Mouse (Mus musculus): ENCODE data around the gene Il12rb1. TPM values are rescaled to one million over a fixed set of nuclear protein-coding genes. Genes with fewer than 3 reads are reported as not detected.
A peak's percentile ranks its signal among the peaks of the same experiment; 100 is the strongest.

Il12rb1 gene
- total RNA-seq, 2 experiments from 2014 or later = 0.67 to 0.87 TPM

GRCm38 (mm10) chr8:70852595-70853231 is 44.5 kb downstream of the Il12rb1 start:
- no peak for DNase-seq

GRCm38 (mm10) chr8:70853863-70854262 is 45.6 kb downstream of the Il12rb1 start:
- no peak for DNase-seq

GRCm38 (mm10) chr8:70856028-70856427 is 47.8 kb downstream of the Il12rb1 start:
- DNase-seq = no peak

GRCm38 (mm10) chr8:70856541-70857197 is 48.4 kb downstream of the Il12rb1 start:
- DNase-seq = peak; percentile 88

GRCm38 (mm10) chr8:70857516-70857915 is 49.3 kb downstream of the Il12rb1 start:
- no peak for DNase-seq

- no peak for DNase-seq
These were observed 54.8 kb downstream of the Il12rb1 start, which contains the start of gene Kcnn1 for GRCm38 (mm10) chr8:70862824-70863641. Gene Kcnn1, minus strand, starts transcription at chr8:70863258.

- DNase-seq = peak; percentile 39
These were observed 55.9 kb downstream of the Il12rb1 start for GRCm38 (mm10) chr8:70863956-70864711.

- peak; percentile 44 for DNase-seq
These were observed 56.5 kb downstream of the Il12rb1 start for GRCm38 (mm10) chr8:70864712-70865221.

- peak; percentile 99 for DNase-seq
These were observed 57.2 kb downstream of the Il12rb1 start for GRCm38 (mm10) chr8:70865350-70866000.

- no peak for DNase-seq
These were observed 57.8 kb downstream of the Il12rb1 start for GRCm38 (mm10) chr8:70866001-70866520.

GRCm38 (mm10) chr8:70866566-70866965 is 58.3 kb downstream of the Il12rb1 start:
- no peak for DNase-seq

GRCm38 (mm10) chr8:70868559-70869198 is 60.4 kb downstream of the Il12rb1 start:
- peak; percentile 71 for DNase-seq

- DNase-seq = no peak
These were observed 60.9 kb downstream of the Il12rb1 start for GRCm38 (mm10) chr8:70869199-70869571.

- peak; percentile 86 for DNase-seq
These were observed 61.4 kb downstream of the Il12rb1 start for GRCm38 (mm10) chr8:70869601-70870041.

Small RNA genes within 50 kb of the gene (microRNA-seq; reads per million reads assigned to microRNA genes)
- gene Mir7240 = not detected

Other genes starting within 250 kb of the Il12rb1 start
- gene Isyna1, start 214.1 kb upstream of the Il12rb1 start, total RNA-seq (2021) = 10 to 100 TPM; 59.4 to 59.8 TPM
- 10 to 100 TPM; 92.0 to 96.9 TPM for gene Ssbp4, start 199.6 kb upstream of the Il12rb1 start, total RNA-seq (2021)
- gene Lrrc25, start 192.3 kb upstream of the Il12rb1 start, total RNA-seq (2021) = 1 to 10 TPM; 3.3 to 3.6 TPM
- gene Gdf15, start 176.0 kb upstream of the Il12rb1 start, total RNA-seq (2021) = 1 to 10 TPM in 1 of 2 experiments, under 1 TPM in 1; 0.79 to 1.7 TPM
- gene Pgpep1, start 148.1 kb upstream of the Il12rb1 start, total RNA-seq (2021) = 10 to 100 TPM; 65.7 to 80.6 TPM
- 10 to 100 TPM; 91.5 to 94.7 TPM for gene Lsm4, start 135.2 kb upstream of the Il12rb1 start, total RNA-seq (2021)
- gene Jund, start 109.5 kb upstream of the Il12rb1 start, total RNA-seq (2021) = 100 to 1,000 TPM; 149 to 185 TPM
- under 1 TPM; 0.15 to 0.30 TPM for gene Iqcn, start 105.0 kb upstream of the Il12rb1 start, total RNA-seq (2021)
- not detected for gene Gm3336, start 89.9 kb upstream of the Il12rb1 start, total RNA-seq (2021)
- 1 to 10 TPM; 2.4 to 2.8 TPM for gene Pde4c, start 84.7 kb upstream of the Il12rb1 start, total RNA-seq (2021)
- gene Rab3a, start 53.8 kb upstream of the Il12rb1 start, total RNA-seq (2021) = 10 to 100 TPM; 53.3 to 53.9 TPM
- 100 to 1,000 TPM in 1 of 2 experiments, 10 to 100 TPM in 1; 92.9 to 106 TPM for gene Mpv17l2, start 47.5 kb upstream of the Il12rb1 start, total RNA-seq (2021)
- 10 to 100 TPM; 37.7 to 46.4 TPM for gene Pik3r2, start 31.7 kb upstream of the Il12rb1 start, total RNA-seq (2021)
- 10 to 100 TPM; 17.7 to 22.8 TPM for gene Mast3, start 3.4 kb upstream of the Il12rb1 start, total RNA-seq (2021)
- 10 to 100 TPM; 11.2 to 13.8 TPM for gene Arrdc2, start 31.3 kb downstream of the Il12rb1 start, total RNA-seq (2021)
- 1 to 10 TPM; 3.0 to 3.1 TPM for gene Kcnn1, start 54.8 kb downstream of the Il12rb1 start, total RNA-seq (2021)
- gene Ccdc124, start 65.5 kb downstream of the Il12rb1 start, total RNA-seq (2021) = 10 to 100 TPM; 42.0 to 42.6 TPM
- gene Slc5a5, start 84.3 kb downstream of the Il12rb1 start, total RNA-seq (2021) = under 1 TPM; 0.27 to 0.42 TPM
- gene Rpl18a, start 89.0 kb downstream of the Il12rb1 start, total RNA-seq (2021) = 1,000 to 10,000 TPM; 1,717 to 1,755 TPM
- gene Map1s, start 97.5 kb downstream of the Il12rb1 start, total RNA-seq (2021) = 10 to 100 TPM; 26.7 to 30.2 TPM

Data from adrenal gland, postnatal 10 days (tissue).